Mouse (Mus musculus) urinary bladder, postnatal 4 days (tissue): ENCODE measurements around the gene Fndc10.
"Not testable (repeated sequence)": the region's sequence is repeated elsewhere in the genome, so short reads cannot be mapped to it uniquely, and the experiment has no call there.

Experiments used
- DNase-seq, 2 experiments: peaks; one replicate each; pipeline ENCODE4 v3.0.0; 2021 to 2022; ENCODE audit warnings: low spot score in 2 of 2

The Fndc10 gene

GRCm38 (mm10) chr4:155734951-155735702 lies 41.0 kb downstream of the Fndc10 start:
- peak in 1 of 2 experiments; percentile 36 for DNase-seq

GRCm38 (mm10) chr4:155735788-155736187 lies 41.6 kb downstream of the Fndc10 start:
- no peak for DNase-seq

- no peak for DNase-seq
Observed at GRCm38 (mm10) chr4:155736421-155736820, 42.3 kb downstream of the Fndc10 start.

- no peak for DNase-seq
Observed at GRCm38 (mm10) chr4:155738262-155738661, 44.1 kb downstream of the Fndc10 start.

- DNase-seq = no peak
Observed at GRCm38 (mm10) chr4:155739152-155739551, 45.0 kb downstream of the Fndc10 start.

GRCm38 (mm10) chr4:155739741-155740636 lies 45.8 kb downstream of the Fndc10 start:
- no peak for DNase-seq

- not testable (repeated sequence) for DNase-seq
Observed at GRCm38 (mm10) chr4:155740681-155741080, 46.5 kb downstream of the Fndc10 start.

- no peak for DNase-seq
Observed at GRCm38 (mm10) chr4:155742684-155743083, 48.5 kb downstream of the Fndc10 start.

- DNase-seq = no peak
Observed at GRCm38 (mm10) chr4:155744474-155744873, 50.3 kb downstream of the Fndc10 start.

- DNase-seq = no peak
Observed at GRCm38 (mm10) chr4:155745136-155745535, 51.0 kb downstream of the Fndc10 start.
